Mouse (Mus musculus) olfactory bulb, adult 2 months (tissue): ENCODE results near the gene Msrb2.

Source experiments
- CTCF ChIP-seq: fragments of 200-500 bp; IDR thresholded peaks from 2 replicates; pipeline ENCODE4 v1.5.1; 2012; ENCODE audit warnings: low read depth, mild to moderate bottlenecking, low read length, moderate library complexity; ENCODE audit not compliant: insufficient read depth
- POLR2A ChIP-seq: fragments of 200-500 bp; IDR thresholded peaks from 2 replicates; pipeline ENCODE4 v1.6.1; 2012; ENCODE audit warnings: mild to moderate bottlenecking, low read depth, low read length, moderate library complexity; ENCODE audit not compliant: insufficient read depth

DNA sequence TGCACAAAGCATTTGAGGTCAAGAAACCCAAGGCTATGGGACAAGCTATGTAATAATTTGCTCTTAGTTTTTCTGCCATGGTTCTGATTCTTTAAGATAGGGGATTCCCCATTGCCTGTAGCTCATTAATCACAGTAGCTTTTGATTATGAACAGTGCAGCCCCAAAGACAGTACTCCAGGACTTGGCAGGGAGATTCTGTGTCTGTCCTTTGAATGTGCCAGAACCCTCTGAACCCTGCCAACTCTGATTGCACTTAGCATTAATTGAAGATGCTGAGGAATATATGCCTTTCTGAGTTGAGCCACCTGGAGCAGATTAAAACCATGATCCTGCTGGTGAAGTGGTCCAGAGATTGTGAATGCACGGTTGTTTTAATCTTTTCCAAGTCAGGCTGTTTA lies 8.4 kb upstream of the Msrb2 start:
- TF ChIP-seq CTCF: no peak
- no peak for TF ChIP-seq POLR2A
